Mouse (Mus musculus): ENCODE measurements at regions not wholly inside any gene's neighbourhood (a gene's known extent, or its start where the extent isn't known, plus 50 kb on each side); places are given as distances from the start of the nearest gene placed in this dataset.

DNA sequence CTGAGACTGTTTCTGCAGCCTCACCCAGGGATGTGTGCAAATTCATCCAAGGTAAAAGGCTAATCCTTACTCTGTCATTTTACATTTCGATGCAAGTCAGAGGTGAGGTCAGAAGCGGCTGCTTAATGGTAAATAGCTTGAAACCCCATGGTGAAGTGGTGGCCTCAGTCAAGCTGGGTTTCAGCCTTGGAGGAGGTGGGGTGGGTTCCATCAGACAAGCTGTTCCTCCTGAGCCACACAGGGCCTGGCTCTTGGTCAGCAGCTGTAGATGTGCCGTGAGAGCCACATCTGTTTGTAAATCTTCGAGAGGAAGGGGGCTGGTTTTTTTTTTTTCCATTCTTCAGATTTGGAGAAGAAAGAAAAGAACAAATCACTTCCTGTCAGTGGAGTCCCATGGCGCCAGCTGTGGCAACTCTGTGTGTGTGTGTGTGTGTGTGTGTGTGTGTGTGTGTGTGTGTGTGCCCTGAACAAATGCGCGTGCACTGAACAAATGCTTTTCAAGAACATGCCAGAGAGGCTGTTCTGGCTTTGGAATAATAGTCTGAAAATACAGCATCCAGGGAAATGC is 139.2 kb downstream of the Wdr11 start:
- WGBS, result 55% methylated on average over 7 of the region's 7 CpGs
- H3K27me3 ChIP-seq (ENCODE audit: control insufficient read depth, insufficient read depth, low read length), result no peaks in the 10 kb centered on the region
- no peak overlapping the region for H3K27ac ChIP-seq (replicated peaks; ENCODE audit: low read depth, low read length)
- no peaks in the 10 kb centered on the region for H3K9me3 ChIP-seq (replicated peaks; ENCODE audit: control insufficient read depth, low read length)
- no peaks in the 10 kb centered on the region for H3K36me3 ChIP-seq (replicated peaks; ENCODE audit: control insufficient read depth, insufficient read depth, low read depth, low read length)
- H3K4me1 ChIP-seq (ENCODE audit: control insufficient read depth, insufficient read depth, low read length), result no peaks in the 10 kb centered on the region
- no peak overlapping the region for H3K4me3 ChIP-seq (ENCODE audit: low read depth, low read length)
- DNase-seq (ENCODE audit: low spot score) (no peak), ATAC-seq (replicated peaks; ENCODE audit: insufficient number of reproducible peaks, low FRiP score, low TSS enrichment, low read depth) (no peak)
- no peak overlapping the region for H3K9ac ChIP-seq (replicated peaks; ENCODE audit: low read length)
- no peak overlapping the region for H3K4me2 ChIP-seq (ENCODE audit: low read depth, low read length)

- DNase-seq (ENCODE audit: low spot score) (no peak), ATAC-seq (replicated peaks; ENCODE audit: insufficient number of reproducible peaks, low FRiP score, low TSS enrichment, low read depth) (no peak)
- Histone ChIP-seq H3K4me3 (ENCODE audit: low read depth, low read length) (no peak overlapping the region), H3K9ac (replicated peaks; ENCODE audit: low read length) (no peak overlapping the region), H3K36me3 (replicated peaks; ENCODE audit: control insufficient read depth, insufficient read depth, low read depth, low read length) (no peaks in the 10 kb centered on the region), H3K4me2 (ENCODE audit: low read depth, low read length) (no peak overlapping the region), H3K9me3 (replicated peaks; ENCODE audit: control insufficient read depth, low read length) (no peaks in the 10 kb centered on the region), H3K27ac (replicated peaks; ENCODE audit: low read depth, low read length) (no peak overlapping the region), H3K4me1 (ENCODE audit: control insufficient read depth, insufficient read depth, low read length) (no peaks in the 10 kb centered on the region), H3K27me3 (ENCODE audit: control insufficient read depth, insufficient read depth, low read length) (no peaks in the 10 kb centered on the region)
- WGBS, result 64% methylated on average over 4 of the region's 4 CpGs
Measured at GRCm38 (mm10) chr7:129742657-129743056, 151.0 kb downstream of the Wdr11 start.

DNA sequence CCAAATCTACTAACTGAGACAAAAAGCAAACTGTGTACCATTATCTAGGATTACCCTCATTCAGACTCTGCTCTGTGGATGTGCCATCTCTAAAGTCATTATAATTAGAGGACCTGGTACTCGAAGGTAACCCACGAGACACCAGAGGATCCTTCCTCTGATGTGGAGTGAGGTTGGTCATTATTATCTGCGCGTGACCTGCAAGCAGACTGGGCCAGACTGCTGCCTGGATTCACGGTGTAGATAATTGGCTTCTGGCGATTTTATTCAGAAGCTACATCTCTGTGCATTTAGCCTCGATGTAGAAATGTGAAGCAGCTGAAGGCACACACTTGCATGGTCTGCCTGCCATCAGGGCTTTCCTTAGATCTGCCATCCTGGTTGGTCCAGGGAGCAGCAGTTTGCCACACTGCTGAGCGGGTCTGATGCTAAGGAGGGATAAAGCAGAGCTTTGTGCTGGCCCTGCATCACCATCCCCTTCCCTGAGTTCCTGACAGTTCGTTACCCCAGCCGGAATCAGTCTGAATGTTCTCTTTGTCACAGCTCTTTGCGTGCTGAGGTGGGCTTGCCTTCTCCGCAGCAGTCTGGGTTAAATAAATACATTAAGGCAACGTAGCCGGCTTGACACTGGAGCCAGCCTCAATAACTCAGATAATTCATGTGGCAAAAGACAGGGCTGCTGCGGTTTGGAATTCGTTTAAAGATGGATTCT is 152.4 kb downstream of the Wdr11 start:
- Histone ChIP-seq H3K4me3 (ENCODE audit: low read depth, low read length) (no peak overlapping the region), H3K27me3 (ENCODE audit: control insufficient read depth, insufficient read depth, low read length) (no peaks in the 10 kb centered on the region), H3K9ac (replicated peaks; ENCODE audit: low read length) (0 out of 2 replicates have a peak overlapping the region, but pooled peaks have one; percentile 15), H3K36me3 (replicated peaks; ENCODE audit: control insufficient read depth, insufficient read depth, low read depth, low read length) (no peaks in the 10 kb centered on the region), H3K27ac (replicated peaks; ENCODE audit: low read depth, low read length) (0 out of 2 replicates have a peak overlapping the region, but pooled peaks have one; percentile 1), H3K4me2 (ENCODE audit: low read depth, low read length) (no peak overlapping the region), H3K4me1 (ENCODE audit: control insufficient read depth, insufficient read depth, low read length) (no peaks in the 10 kb centered on the region), H3K9me3 (replicated peaks; ENCODE audit: control insufficient read depth, low read length) (no peaks in the 10 kb centered on the region)
- peak; percentile 54 for DNase-seq (ENCODE audit: low spot score)
- ATAC-seq (replicated peaks; ENCODE audit: insufficient number of reproducible peaks, low FRiP score, low TSS enrichment, low read depth), result peak; percentile 52; the same call in 1 of the 2 replicates
- 29% methylated on average over 16 of the region's 16 CpGs for WGBS

DNA sequence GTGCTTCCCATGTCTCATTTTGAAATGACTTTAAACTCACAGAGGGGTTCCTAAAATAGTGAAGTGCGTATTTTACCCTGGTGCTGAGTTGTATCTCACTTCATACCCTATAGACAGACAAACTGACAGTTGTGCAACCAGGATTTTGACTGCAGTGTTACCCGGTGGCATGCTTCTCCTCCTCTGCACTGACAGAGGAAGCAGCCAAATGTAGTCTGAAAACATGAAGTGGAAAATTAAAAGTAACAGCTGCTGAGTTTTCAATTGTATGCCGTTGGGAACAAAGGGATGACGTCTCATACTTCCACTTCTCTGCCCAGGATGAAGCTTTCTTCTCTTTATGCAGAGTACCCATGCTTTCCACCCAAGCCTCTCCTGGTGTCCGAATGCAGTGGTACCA is 155.0 kb downstream of the Wdr11 start:
- no peak overlapping the region for H3K4me3 ChIP-seq (ENCODE audit: low read depth, low read length)
- H3K27me3 ChIP-seq (ENCODE audit: control insufficient read depth, insufficient read depth, low read length), result no peaks in the 10 kb centered on the region
- no peaks in the 10 kb centered on the region for H3K4me1 ChIP-seq (ENCODE audit: control insufficient read depth, insufficient read depth, low read length)
- DNase-seq (ENCODE audit: low spot score), result no peak
- WGBS, result 82% methylated on average over 5 of the region's 5 CpGs
- H3K9me3 ChIP-seq (replicated peaks; ENCODE audit: control insufficient read depth, low read length), result no peaks in the 10 kb centered on the region
- H3K4me2 ChIP-seq (ENCODE audit: low read depth, low read length), result no peak overlapping the region
- H3K27ac ChIP-seq (replicated peaks; ENCODE audit: low read depth, low read length), result no peak overlapping the region
- no peaks in the 10 kb centered on the region for H3K36me3 ChIP-seq (replicated peaks; ENCODE audit: control insufficient read depth, insufficient read depth, low read depth, low read length)
- ATAC-seq (replicated peaks; ENCODE audit: insufficient number of reproducible peaks, low FRiP score, low TSS enrichment, low read depth), result no peak
- no peak overlapping the region for H3K9ac ChIP-seq (replicated peaks; ENCODE audit: low read length)

DNA sequence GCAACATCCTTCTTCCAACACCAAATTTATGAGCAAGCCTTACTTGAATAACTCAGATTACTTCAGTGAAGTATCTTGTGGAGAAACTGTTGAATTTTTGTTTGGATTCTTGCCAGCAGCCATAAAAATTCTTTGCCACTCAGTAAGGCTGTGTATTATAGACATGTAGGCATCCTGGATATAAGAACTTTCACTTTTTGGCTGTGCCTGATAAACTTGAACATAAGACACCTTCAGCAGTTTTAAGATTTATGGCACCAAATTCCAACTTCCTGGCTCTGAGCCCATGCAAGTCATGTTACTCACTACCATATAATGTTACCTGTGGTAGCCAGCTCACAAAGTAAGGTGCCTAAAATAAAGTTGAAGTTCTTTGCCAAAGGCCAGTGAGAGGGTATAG is 159.3 kb downstream of the Wdr11 start:
- Histone ChIP-seq H3K4me1 (ENCODE audit: control insufficient read depth, insufficient read depth, low read length) (no peaks in the 10 kb centered on the region), H3K4me3 (ENCODE audit: low read depth, low read length) (no peak overlapping the region), H3K9me3 (replicated peaks; ENCODE audit: control insufficient read depth, low read length) (no peaks in the 10 kb centered on the region), H3K27ac (replicated peaks; ENCODE audit: low read depth, low read length) (no peak overlapping the region), H3K36me3 (replicated peaks; ENCODE audit: control insufficient read depth, insufficient read depth, low read depth, low read length) (no peaks in the 10 kb centered on the region), H3K9ac (replicated peaks; ENCODE audit: low read length) (no peak overlapping the region), H3K4me2 (ENCODE audit: low read depth, low read length) (no peak overlapping the region), H3K27me3 (ENCODE audit: control insufficient read depth, insufficient read depth, low read length) (no peaks in the 10 kb centered on the region)
- DNase-seq (ENCODE audit: low spot score) (no peak), ATAC-seq (replicated peaks; ENCODE audit: insufficient number of reproducible peaks, low FRiP score, low TSS enrichment, low read depth) (no peak)

DNA sequence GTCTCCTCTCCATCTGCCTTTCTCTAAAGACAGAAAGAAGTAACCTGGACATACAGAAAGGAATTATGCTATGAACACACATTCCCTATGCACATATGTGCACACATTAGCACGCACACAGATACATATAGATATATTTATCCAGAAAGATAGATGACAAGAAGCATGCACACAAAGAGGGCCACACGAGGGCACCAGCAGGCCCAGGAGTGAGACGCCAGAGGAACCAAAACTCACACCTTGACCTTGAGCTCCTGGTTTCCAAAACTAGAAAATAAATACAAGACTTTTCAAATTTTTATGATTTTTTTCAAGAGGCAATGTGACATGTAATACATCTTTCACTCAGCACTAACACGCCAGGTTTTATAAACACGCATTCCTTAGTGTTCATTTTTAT is 163.1 kb downstream of the Wdr11 start:
- H3K27me3 ChIP-seq (ENCODE audit: control insufficient read depth, insufficient read depth, low read length), result no peaks in the 10 kb centered on the region
- ATAC-seq (replicated peaks; ENCODE audit: insufficient number of reproducible peaks, low FRiP score, low TSS enrichment, low read depth) (no peak), DNase-seq (ENCODE audit: low spot score) (no peak)
- no peaks in the 10 kb centered on the region for H3K36me3 ChIP-seq (replicated peaks; ENCODE audit: control insufficient read depth, insufficient read depth, low read depth, low read length)
- no peak overlapping the region for H3K4me2 ChIP-seq (ENCODE audit: low read depth, low read length)
- 71% methylated on average over 5 of the region's 5 CpGs for WGBS
- H3K9ac ChIP-seq (replicated peaks; ENCODE audit: low read length), result no peak overlapping the region
- no peaks in the 10 kb centered on the region; the same call in 1 of the 2 replicates for H3K4me1 ChIP-seq (ENCODE audit: control insufficient read depth, insufficient read depth, low read length)
- H3K27ac ChIP-seq (replicated peaks; ENCODE audit: low read depth, low read length), result no peak overlapping the region
- H3K4me3 ChIP-seq (ENCODE audit: low read depth, low read length), result no peak overlapping the region
- H3K9me3 ChIP-seq (replicated peaks; ENCODE audit: control insufficient read depth, low read length), result no peaks in the 10 kb centered on the region

GRCm38 (mm10) chr7:129756138-129756537 is 164.5 kb downstream of the Wdr11 start:
- Histone ChIP-seq H3K4me1 (ENCODE audit: control insufficient read depth, insufficient read depth, low read length) (no peaks in the 10 kb centered on the region; the same call in 1 of the 2 replicates), H3K4me2 (ENCODE audit: low read depth, low read length) (no peak overlapping the region), H3K27me3 (ENCODE audit: control insufficient read depth, insufficient read depth, low read length) (no peaks in the 10 kb centered on the region), H3K27ac (replicated peaks; ENCODE audit: low read depth, low read length) (no peak overlapping the region), H3K4me3 (ENCODE audit: low read depth, low read length) (no peak overlapping the region), H3K36me3 (replicated peaks; ENCODE audit: control insufficient read depth, insufficient read depth, low read depth, low read length) (no peaks in the 10 kb centered on the region), H3K9me3 (replicated peaks; ENCODE audit: control insufficient read depth, low read length) (no peaks in the 10 kb centered on the region), H3K9ac (replicated peaks; ENCODE audit: low read length) (no peak overlapping the region)
- WGBS, result 88% methylated on average over 6 of the region's 6 CpGs
- no peak for ATAC-seq (replicated peaks; ENCODE audit: insufficient number of reproducible peaks, low FRiP score, low TSS enrichment, low read depth)
- no peak for DNase-seq (ENCODE audit: low spot score)

GRCm38 (mm10) chr7:129759848-129760247 is 168.2 kb downstream of the Wdr11 start:
- Histone ChIP-seq H3K4me3 (ENCODE audit: low read depth, low read length) (no peak overlapping the region), H3K9ac (replicated peaks; ENCODE audit: low read length) (no peak overlapping the region), H3K27ac (replicated peaks; ENCODE audit: low read depth, low read length) (no peak overlapping the region), H3K27me3 (ENCODE audit: control insufficient read depth, insufficient read depth, low read length) (no peaks in the 10 kb centered on the region), H3K9me3 (replicated peaks; ENCODE audit: control insufficient read depth, low read length) (no peaks in the 10 kb centered on the region), H3K4me2 (ENCODE audit: low read depth, low read length) (no peak overlapping the region), H3K4me1 (ENCODE audit: control insufficient read depth, insufficient read depth, low read length) (no peaks in the 10 kb centered on the region; the same call in 1 of the 2 replicates), H3K36me3 (replicated peaks; ENCODE audit: control insufficient read depth, insufficient read depth, low read depth, low read length) (no peaks in the 10 kb centered on the region)
- DNase-seq (ENCODE audit: low spot score), result no peak
- no peak for ATAC-seq (replicated peaks; ENCODE audit: insufficient number of reproducible peaks, low FRiP score, low TSS enrichment, low read depth)
- 70% methylated on average over 4 of the region's 4 CpGs for WGBS
